Mouse (Mus musculus): ENCODE results near the gene Actr10. TPM values are rescaled to one million over a fixed set of nuclear protein-coding genes. Genes with fewer than 3 reads are reported as not detected.
A peak's percentile ranks its signal among the peaks of the same experiment; 100 is the strongest.

Gene Actr10
- polyA plus RNA-seq, 1 experiment: 286 TPM

- TF ChIP-seq POLR2A (IDR thresholded peaks at IDR 0.05; ENCODE audit: control insufficient read depth, low read depth, low read length) (no peak), CTCF (IDR thresholded peaks at IDR 0.05; ENCODE audit: control insufficient read depth, insufficient read depth, insufficient replicate concordance, low read depth, low read length) (no peak)
- Histone ChIP-seq H3K36me3 (ENCODE audit: control insufficient read depth, insufficient read depth, low read length) (no peaks in the 10 kb centered on the region; the same call in none of the 2 replicates), H3K4me1 (ENCODE audit: control insufficient read depth, insufficient read depth, low read length) (no peaks in the 10 kb centered on the region), H3K4me3 (ENCODE audit: control insufficient read depth, low read depth, low read length) (no peak overlapping the region), H3K27ac (ENCODE audit: control insufficient read depth, insufficient read depth, low read depth, low read length) (no peak overlapping the region), H3K27me3 (ENCODE audit: control insufficient read depth, insufficient read depth, low read length) (no peaks in the 10 kb centered on the region)
These were observed 21.0 kb downstream of the Actr10 start for GRCm38 (mm10) chr12:70958640-70959039.

- TF ChIP-seq POLR2A (IDR thresholded peaks at IDR 0.05; ENCODE audit: control insufficient read depth, low read depth, low read length): no peak
- TF ChIP-seq CTCF (IDR thresholded peaks at IDR 0.05; ENCODE audit: control insufficient read depth, insufficient read depth, insufficient replicate concordance, low read depth, low read length): no peak
- Histone ChIP-seq H3K4me3 (ENCODE audit: control insufficient read depth, low read depth, low read length) (peak overlapping the region; percentile 79), H3K4me1 (ENCODE audit: control insufficient read depth, insufficient read depth, low read length) (peaks cover 10% of the 10 kb centered on the region), H3K27me3 (ENCODE audit: control insufficient read depth, insufficient read depth, low read length) (no peaks in the 10 kb centered on the region), H3K36me3 (ENCODE audit: control insufficient read depth, insufficient read depth, low read length) (no peaks in the 10 kb centered on the region), H3K27ac (ENCODE audit: control insufficient read depth, insufficient read depth, low read depth, low read length) (peak overlapping the region; percentile 69)
These were observed 29.9 kb downstream of the Actr10 start for GRCm38 (mm10) chr12:70967581-70967980.

- Histone ChIP-seq H3K27ac (ENCODE audit: control insufficient read depth, insufficient read depth, low read depth, low read length) (peak overlapping the region; percentile 73), H3K4me1 (ENCODE audit: control insufficient read depth, insufficient read depth, low read length) (peaks cover 10% of the 10 kb centered on the region), H3K27me3 (ENCODE audit: control insufficient read depth, insufficient read depth, low read length) (no peaks in the 10 kb centered on the region), H3K4me3 (ENCODE audit: control insufficient read depth, low read depth, low read length) (peak overlapping the region; percentile 79), H3K36me3 (ENCODE audit: control insufficient read depth, insufficient read depth, low read length) (no peaks in the 10 kb centered on the region)
- peak; percentile 51; the same call in 1 of the 2 replicates for TF ChIP-seq POLR2A (IDR thresholded peaks at IDR 0.05; ENCODE audit: control insufficient read depth, low read depth, low read length)
- peak; percentile 21; the same call in 1 of the 2 replicates for TF ChIP-seq CTCF (IDR thresholded peaks at IDR 0.05; ENCODE audit: control insufficient read depth, insufficient read depth, insufficient replicate concordance, low read depth, low read length)
These were observed 30.6 kb downstream of the Actr10 start for GRCm38 (mm10) chr12:70968141-70968790.

GRCm38 (mm10) chr12:70968791-70969307, 31.2 kb downstream of the Actr10 start:
- no peak for TF ChIP-seq CTCF (IDR thresholded peaks at IDR 0.05; ENCODE audit: control insufficient read depth, insufficient read depth, insufficient replicate concordance, low read depth, low read length)
- 0 out of 2 replicates have a peak, but pooled peaks have one; percentile 7 for TF ChIP-seq POLR2A (IDR thresholded peaks at IDR 0.05; ENCODE audit: control insufficient read depth, low read depth, low read length)
- Histone ChIP-seq H3K4me1 (ENCODE audit: control insufficient read depth, insufficient read depth, low read length) (peaks cover 10% of the 10 kb centered on the region), H3K36me3 (ENCODE audit: control insufficient read depth, insufficient read depth, low read length) (no peaks in the 10 kb centered on the region), H3K27ac (ENCODE audit: control insufficient read depth, insufficient read depth, low read depth, low read length) (peak overlapping the region; percentile 73), H3K4me3 (ENCODE audit: control insufficient read depth, low read depth, low read length) (peak overlapping the region; percentile 79), H3K27me3 (ENCODE audit: control insufficient read depth, insufficient read depth, low read length) (no peaks in the 10 kb centered on the region)

GRCm38 (mm10) chr12:70969485-70970184, 32.0 kb downstream of the Actr10 start:
- Histone ChIP-seq H3K4me1 (ENCODE audit: control insufficient read depth, insufficient read depth, low read length) (peaks cover 10% of the 10 kb centered on the region), H3K27me3 (ENCODE audit: control insufficient read depth, insufficient read depth, low read length) (no peaks in the 10 kb centered on the region), H3K27ac (ENCODE audit: control insufficient read depth, insufficient read depth, low read depth, low read length) (peak overlapping the region; percentile 74), H3K4me3 (ENCODE audit: control insufficient read depth, low read depth, low read length) (peak overlapping the region; percentile 72), H3K36me3 (ENCODE audit: control insufficient read depth, insufficient read depth, low read length) (no peaks in the 10 kb centered on the region)
- peak; percentile 45; the same call in 1 of the 2 replicates for TF ChIP-seq CTCF (IDR thresholded peaks at IDR 0.05; ENCODE audit: control insufficient read depth, insufficient read depth, insufficient replicate concordance, low read depth, low read length)
- TF ChIP-seq POLR2A (IDR thresholded peaks at IDR 0.05; ENCODE audit: control insufficient read depth, low read depth, low read length): no peak

GRCm38 (mm10) chr12:70973831-70974230, 36.2 kb downstream of the Actr10 start:
- Histone ChIP-seq H3K36me3 (ENCODE audit: control insufficient read depth, insufficient read depth, low read length) (no peaks in the 10 kb centered on the region), H3K4me1 (ENCODE audit: control insufficient read depth, insufficient read depth, low read length) (no peaks in the 10 kb centered on the region; the same call in 1 of the 2 replicates), H3K4me3 (ENCODE audit: control insufficient read depth, low read depth, low read length) (peak overlapping the region; percentile 97), H3K27ac (ENCODE audit: control insufficient read depth, insufficient read depth, low read depth, low read length) (peak overlapping the region; percentile 93), H3K27me3 (ENCODE audit: control insufficient read depth, insufficient read depth, low read length) (no peaks in the 10 kb centered on the region)
- no peak for TF ChIP-seq POLR2A (IDR thresholded peaks at IDR 0.05; ENCODE audit: control insufficient read depth, low read depth, low read length)
- no peak for TF ChIP-seq CTCF (IDR thresholded peaks at IDR 0.05; ENCODE audit: control insufficient read depth, insufficient read depth, insufficient replicate concordance, low read depth, low read length)

All from testis, adult 2 months (tissue).